ENCODE assay signal across 8 mouse cellular contexts in genomic region chr5:144545653-144546422, GRCm38 (mm10). TPM values are rescaled to one million over a fixed set of nuclear protein-coding genes. Genes with fewer than 3 reads are reported as not detected.
DNase-seq lines count a peak whose midpoint lies in the region; ATAC-seq and TF ChIP-seq lines count a peak whose summit lies in the region.

Gene Nptx2 (plus strand): TSS chr5:144545902.

- no peak within 1 kb of the TSS for H3K27ac ChIP-seq in hindbrain, embryonic 11.5 days (ENCODE audit: low read depth, low read length)

- under 1% methylated on average over 98 of the region's 99 CpGs for WGBS in hindbrain, embryonic 11.5 days

- TF ChIP-seq CTCF in G1E (IDR thresholded peaks at IDR 0.05; ENCODE audit: low read depth, low read length): no peak

- no peaks in the 10 kb centered on the region for H3K36me3 ChIP-seq in G1E (replicated peaks)
- no peaks in the 10 kb centered on the region for H3K36me3 ChIP-seq in hindbrain, embryonic 11.5 days (ENCODE audit: control insufficient read depth, insufficient read depth, low read length)

- no peaks in the 10 kb centered on the region for H3K27me3 ChIP-seq in G1E (ENCODE audit: insufficient read depth, low read length)
- peaks cover 17% of the 10 kb centered on the region for H3K27me3 ChIP-seq in hindbrain, embryonic 11.5 days (ENCODE audit: control insufficient read depth, insufficient read depth, low read length)

- peak within 1 kb of the TSS; percentile 57 for H3K4me2 ChIP-seq in hindbrain, embryonic 11.5 days (replicated peaks; ENCODE audit: low read depth, low read length)

- DNase-seq in G1E (ENCODE audit: low spot score): no peak
- DNase-seq in cerebellum, postnatal 14 days: peak; percentile 91 to 93
- peak; percentile 73 to 75 for DNase-seq in frontal cortex, postnatal 25 days (ENCODE audit: low spot score in 2 of 2)
- DNase-seq in hindbrain, embryonic 11.5 days (ENCODE audit: low spot score): peak; percentile 95
- DNase-seq in layer of hippocampus, adult 9-10 months (ENCODE audit: low spot score): peak; percentile 38
- DNase-seq in lung, adult 18-20 months: peak; percentile 47 to 54
- DNase-seq in ovary, postnatal 14 days (ENCODE audit: low spot score): peak; percentile 67
- DNase-seq in urinary bladder, postnatal 25 days (ENCODE audit: low spot score): peak; percentile 62

- peak within 1 kb of the TSS; percentile 47 for H3K9ac ChIP-seq in hindbrain, embryonic 11.5 days (ENCODE audit: low read depth, low read length)

- no peak for ATAC-seq in G1E (ENCODE audit: extremely low read depth, insufficient number of reproducible peaks, low FRiP score, poor library complexity, severe bottlenecking)
- ATAC-seq in hindbrain, embryonic 11.5 days (ENCODE audit: low FRiP score): peak; percentile 91

- peak within 1 kb of the TSS; percentile 30; the same call in 1 of the 2 replicates for H3K4me3 ChIP-seq in G1E (ENCODE audit: low read depth, low read length)
- H3K4me3 ChIP-seq in hindbrain, embryonic 11.5 days (ENCODE audit: low read depth, low read length): peak within 1 kb of the TSS; percentile 36

- peaks cover 61% of the 10 kb centered on the region for H3K9me3 ChIP-seq in G1E (replicated peaks)
- no peaks in the 10 kb centered on the region for H3K9me3 ChIP-seq in hindbrain, embryonic 11.5 days (ENCODE audit: control insufficient read depth, low read length)

- no peaks in the 10 kb centered on the region for H3K4me1 ChIP-seq in G1E (ENCODE audit: insufficient read depth, low read depth, low read length)
- no peaks in the 10 kb centered on the region; the same call in 1 of the 2 replicates for H3K4me1 ChIP-seq in hindbrain, embryonic 11.5 days (replicated peaks; ENCODE audit: control insufficient read depth, insufficient read depth, low read length)

RNA-seq across cellular contexts. Expression of gene Nptx2, which starts in this region (rescaled TPM):
- total RNA-seq in G1E (2014; fragmentation: Nextera tagmentation) (not detected in 2 replicates), G1E (2017) (not detected in 2 replicates)
- not detected in 2 replicates for polyA plus RNA-seq in G1E (2012)
- 2.4 and 2.6 TPM in 2 replicates for polyA plus RNA-seq in hindbrain, embryonic 11.5 days (2014; fragmentation: Nextera tagmentation; extraction: Ambion mirVana)
